Mouse (Mus musculus) CH12.LX (cell line): ENCODE measurements around the gene Suz12. TPM values are rescaled to one million over a fixed set of nuclear protein-coding genes. Genes with fewer than 3 reads are reported as not detected.

Experiments
- DNase-seq: peaks from one replicate; pipeline ENCODE4 v3.0.0-alpha.2; 2013; ENCODE audit errors: extremely low read depth
- H3K27ac ChIP-seq: 2 replicates; pipeline ENCODE4 v1.5.1; 2012; ENCODE audit warnings: low read depth, mild to moderate bottlenecking, control low read depth, moderate library complexity; ENCODE audit not compliant: insufficient read depth
- H3K27me3 ChIP-seq: replicated peaks from 2 replicates; pipeline ENCODE3; 2012; ENCODE audit warnings: inconsistent platforms
- H3K36me3 ChIP-seq, 2 experiments: replicated peaks in 1 of 2; 2 replicates each; pipeline versions ENCODE3 to v1.6.1; 2012; ENCODE audit warnings: inconsistent platforms in 1 of 2, low read length in 1 of 2, mild to moderate bottlenecking in 1 of 2, mixed read lengths in 1 of 2, moderate library complexity in 1 of 2; ENCODE audit not compliant: control insufficient read depth in 1 of 2, insufficient read depth in 1 of 2
- H3K4me1 ChIP-seq, 2 experiments: 2 replicates each; pipeline ENCODE4 v1.6.1; 2012; ENCODE audit warnings: inconsistent platforms in 1 of 2, moderate library complexity in 1 of 2; ENCODE audit not compliant: insufficient read depth in 2 of 2, control insufficient read depth in 1 of 2
- H3K4me2 ChIP-seq: 2 replicates; pipeline ENCODE4 v1.6.1; 2012; ENCODE audit warnings: low read depth, mild to moderate bottlenecking, control low read depth; ENCODE audit not compliant: poor library complexity, insufficient read depth, severe bottlenecking
- H3K4me3 ChIP-seq, 3 experiments: fragments of 150-350 bp in 1 of 3; sonication (generic) in 1 of 3; replicated peaks in 1 of 3; 2 replicates each; pipeline versions ENCODE3 to v1.5.1; 2011 to 2012; ENCODE audit warnings: low read depth in 2 of 3, low read length in 2 of 3, mild to moderate bottlenecking in 2 of 3, moderate library complexity in 2 of 3, control low read depth in 1 of 3, improper control_type of control experiment in 1 of 3, inconsistent platforms in 1 of 3, mixed read lengths in 1 of 3; ENCODE audit not compliant: poor library complexity in 1 of 3
- H3K79me2 ChIP-seq: replicated peaks from 2 replicates; pipeline ENCODE4 v1.6.1; 2012; ENCODE audit warnings: mild to moderate bottlenecking, moderate library complexity; ENCODE audit not compliant: control insufficient read depth, poor library complexity, insufficient read depth, severe bottlenecking; ENCODE audit errors: extremely low read depth
- H3K9ac ChIP-seq: 2 replicates; pipeline ENCODE4 v1.6.1; 2012; ENCODE audit warnings: low read depth, mild to moderate bottlenecking, control low read depth, moderate library complexity; ENCODE audit not compliant: insufficient read depth
- H3K9me3 ChIP-seq: replicated peaks from 2 replicates; pipeline ENCODE3; 2012; ENCODE audit warnings: low read length, inconsistent platforms, mixed read lengths
- BHLHE40 ChIP-seq: IDR thresholded peaks from 2 replicates; pipeline ENCODE4 v1.6.1; 2011; ENCODE audit warnings: mild to moderate bottlenecking, low read depth, low read length, improper control_type of control experiment
- CHD1 ChIP-seq: IDR thresholded peaks from 2 replicates; pipeline ENCODE4 v1.6.1; 2012; ENCODE audit warnings: low read depth, low read length, improper control_type of control experiment, inconsistent platforms
- E2F4 ChIP-seq: IDR thresholded peaks from 2 replicates; pipeline ENCODE4 v1.6.1; 2011; ENCODE audit warnings: low read depth, low read length, improper control_type of control experiment; ENCODE audit not compliant: insufficient replicate concordance
- ELF1 ChIP-seq: IDR thresholded peaks from 2 replicates; pipeline ENCODE4 v1.6.1; 2014; ENCODE audit warnings: low read depth, mild to moderate bottlenecking, inconsistent platforms, low read length, improper control_type of control experiment
- EP300 ChIP-seq: IDR thresholded peaks from 2 replicates; pipeline ENCODE4 v1.6.1; 2011; ENCODE audit warnings: low read length, improper control_type of control experiment
- ETS1 ChIP-seq: conservative IDR thresholded peaks from 2 replicates; pipeline ENCODE4 v1.6.1; 2012; ENCODE audit warnings: low read depth, mild to moderate bottlenecking, inconsistent platforms, low read length, improper control_type of control experiment, moderate library complexity
- IRF4 ChIP-seq: IDR thresholded peaks from 2 replicates; pipeline ENCODE4 v1.6.1; 2014; ENCODE audit warnings: low read depth, mild to moderate bottlenecking, inconsistent platforms, low read length, improper control_type of control experiment
- JUN ChIP-seq: IDR thresholded peaks from 2 replicates; pipeline ENCODE4 v1.6.1; 2011; ENCODE audit warnings: low read depth, mild to moderate bottlenecking, low read length, improper control_type of control experiment, moderate library complexity; ENCODE audit not compliant: insufficient read depth
- JUND ChIP-seq: conservative IDR thresholded peaks from 2 replicates; pipeline ENCODE4 v1.6.1; 2011; ENCODE audit warnings: low read depth, low read length, improper control_type of control experiment
- MEF2A ChIP-seq: IDR thresholded peaks from 2 replicates; pipeline ENCODE4 v1.6.1; 2014; ENCODE audit warnings: low read depth, mild to moderate bottlenecking, inconsistent platforms, low read length, improper control_type of control experiment, borderline replicate concordance
- MYC ChIP-seq: IDR thresholded peaks from 2 replicates; pipeline ENCODE4 v1.6.1; 2011; ENCODE audit warnings: low read depth, mild to moderate bottlenecking, improper control_type of control experiment, low read length
- NELFE ChIP-seq: IDR thresholded peaks from 2 replicates; pipeline ENCODE4 v1.6.1; 2011; ENCODE audit warnings: low read depth, low read length, improper control_type of control experiment
- NRF1 ChIP-seq: IDR thresholded peaks from 2 replicates; pipeline ENCODE4 v1.6.1; 2014; ENCODE audit warnings: low read depth, mild to moderate bottlenecking, inconsistent platforms, low read length, improper control_type of control experiment, moderate library complexity
- PAX5 ChIP-seq: IDR thresholded peaks from 2 replicates; pipeline ENCODE4 v1.6.1; 2012; ENCODE audit warnings: low read length, inconsistent platforms, mixed read lengths
- POLR2AphosphoS2 ChIP-seq: IDR thresholded peaks from 2 replicates; pipeline ENCODE4 v1.6.1; 2011; ENCODE audit warnings: low read depth, low read length, improper control_type of control experiment
- RAD21 ChIP-seq: IDR thresholded peaks from 2 replicates; pipeline ENCODE4 v1.6.1; 2011; ENCODE audit warnings: low read depth, mild to moderate bottlenecking, low read length, improper control_type of control experiment, moderate library complexity
- RCOR1 ChIP-seq: conservative IDR thresholded peaks from 2 replicates; pipeline ENCODE4 v1.6.1; 2012; ENCODE audit warnings: low read depth, mild to moderate bottlenecking, inconsistent platforms, low read length, improper control_type of control experiment
- SIN3A ChIP-seq: IDR thresholded peaks from 2 replicates; pipeline ENCODE4 v1.6.1; 2012; ENCODE audit warnings: low read length, improper control_type of control experiment, inconsistent platforms
- SMC3 ChIP-seq: IDR thresholded peaks from 2 replicates; pipeline ENCODE4 v1.6.1; 2011; ENCODE audit warnings: low read depth, low read length, improper control_type of control experiment
- TBP ChIP-seq: conservative IDR thresholded peaks from 2 replicates; pipeline ENCODE4 v1.6.1; 2011; ENCODE audit warnings: low read depth, low read length, improper control_type of control experiment
- USF2 ChIP-seq: conservative IDR thresholded peaks from 2 replicates; pipeline ENCODE4 v1.6.1; 2011; ENCODE audit warnings: low read depth, low read length, improper control_type of control experiment
- ZC3H11A ChIP-seq: IDR thresholded peaks from 2 replicates; pipeline ENCODE4 v1.6.1; 2012; ENCODE audit warnings: low read depth, mild to moderate bottlenecking, inconsistent platforms, low read length, improper control_type of control experiment
- dilution Hi-C: fragments of 300-500 bp; cut with MboI; formaldehyde crosslinking; loops from 2 replicates; pipeline ENCODE4 v1.14.3; 2020; ENCODE audit warnings: low sequenced_read_pairs; ENCODE audit not compliant: extremely low pct_unique_long_range_greater_than_20kb, extremely low pct_ligation_motif_present
- in situ Hi-C: fragments of 300-500 bp; cut with MboI; formaldehyde crosslinking; loops from 3 replicates; pipeline ENCODE4 v1.14.3; 2019; ENCODE audit warnings: low sequenced_read_pairs, low pct_ligation_motif_present, low pct_unique_long_range_greater_than_20kb, mixed read lengths
- polyA plus RNA-seq: library from polyadenylated mRNA; unstranded; fragments of >175 nt; gene quantifications from 2 replicates; pipeline ENCODE4 v1.2.1, GENCODE M21; 2012; ENCODE audit warnings: low read depth; ENCODE audit not compliant: insufficient read length
- total RNA-seq, 2 experiments: library from RNA; depleted of rRNA; stranded (reverse); fragments of 300-350 nt in 1 of 2; fragments of >200 nt in 1 of 2; gene quantifications; 2 replicates each; pipeline ENCODE4 v1.2.3; 2012 to 2014

Suz12 gene
- total and polyA plus RNA-seq, 3 experiments, result 56.7 to 160 (median 124) TPM

- Histone ChIP-seq H3K9ac (no peak overlapping the region), H3K4me3 (no peak overlapping the region), H3K36me3 (peaks cover 67 to 92% of the 10 kb centered on the region in 2 experiments), H3K79me2 (peaks cover 5% of the 10 kb centered on the region), H3K27ac (no peak overlapping the region), H3K4me1 (peaks cover 0 to 48% of the 10 kb centered on the region in 2 experiments; a peak in 2 of 4 replicates), H3K9me3 (no peaks in the 10 kb centered on the region), H3K27me3 (no peaks in the 10 kb centered on the region), H3K4me2 (no peak overlapping the region)
- dilution Hi-C loops, result no loop called here
- in situ Hi-C loops, result no loop called here
- no peak for DNase-seq
- TF ChIP-seq MYC (no peak), RAD21 (no peak), E2F4 (no peak), TBP (no peak), JUND (no peak), SIN3A (no peak), USF2 (no peak), JUN (no peak), SMC3 (no peak), PAX5 (no peak), IRF4 (no peak)
These were observed 61.8 kb downstream of the Suz12 start for GRCm38 (mm10) chr11:80054659-80055058.

GRCm38 (mm10) chr11:80056141-80056540, 63.2 kb downstream of the Suz12 start:
- in situ Hi-C loops, result no loop called here
- H3K36me3 ChIP-seq, result peaks cover 69 to 93% of the 10 kb centered on the region in 2 experiments
- no peak overlapping the region for H3K4me2 ChIP-seq
- dilution Hi-C loops, result no loop called here
- TF ChIP-seq ELF1 (no peak), MEF2A (no peak), ETS1 (no peak), NELFE (no peak), ZC3H11A (no peak), EP300 (no peak), BHLHE40 (no peak), IRF4 (no peak), CHD1 (no peak), POLR2AphosphoS2 (no peak), USF2 (no peak), RCOR1 (no peak), MYC (no peak), NRF1 (no peak)
- H3K27me3 ChIP-seq, result no peaks in the 10 kb centered on the region
- H3K79me2 ChIP-seq, result peaks cover 6% of the 10 kb centered on the region
- H3K4me3 ChIP-seq, result no peak overlapping the region
- no peak for DNase-seq
- H3K9me3 ChIP-seq, result no peaks in the 10 kb centered on the region
- H3K9ac ChIP-seq, result no peak overlapping the region
- H3K4me1 ChIP-seq, result peaks cover 0 to 49% of the 10 kb centered on the region in 2 experiments; a peak in 2 of 4 replicates
- no peak overlapping the region for H3K27ac ChIP-seq
